ENCODE assay signal across 28 mouse cellular contexts in the genomic region with DNA sequence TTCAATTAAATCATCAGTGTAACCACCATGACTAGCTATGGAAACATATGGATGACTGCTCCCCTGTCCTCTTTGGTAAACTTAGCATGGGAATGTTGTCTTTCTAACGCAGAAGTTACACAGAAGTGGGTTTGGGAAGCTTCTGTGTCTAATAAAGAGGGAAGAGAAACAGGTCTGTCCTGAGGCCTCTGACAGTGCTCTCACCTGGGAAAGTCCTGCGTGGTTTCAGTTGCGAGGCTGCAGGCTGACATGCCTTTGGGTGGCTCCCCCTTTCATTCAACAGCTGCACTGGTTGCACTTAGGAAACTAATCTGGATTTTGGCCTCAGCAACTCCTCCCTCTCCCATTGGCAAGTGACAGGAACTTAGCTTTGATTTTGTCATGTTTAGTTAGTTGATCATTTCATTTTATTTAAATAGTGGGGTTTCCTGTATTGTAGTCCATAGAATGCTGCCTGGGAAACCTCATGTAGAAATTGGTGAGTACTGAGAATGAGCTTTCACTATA. TPM values are rescaled to one million over a fixed set of nuclear protein-coding genes. Genes with fewer than 3 reads are reported as not detected.
"Had no signal": no experiment of that assay in that cellular context is flagged by ENCODE, and none has a peak within 500 bp of the region (broad histone marks: within the 10 kb centered on the region; RNA-seq: fewer than 3 reads in every experiment).

No protein-coding gene starts in this region.

- H3K9ac ChIP-seq: heart, embryonic 13.5 days; heart, embryonic 15.5 days; hindbrain, embryonic 12.5 days; hindbrain, embryonic 14.5 days; intestine, embryonic 15.5 days; limb, embryonic 12.5 days; liver, embryonic 13.5 days; liver, embryonic 15.5 days had no signal

- H3K27me3 ChIP-seq: heart, embryonic 13.5 days; heart, embryonic 15.5 days; hindbrain, embryonic 12.5 days; intestine, embryonic 15.5 days; limb, embryonic 12.5 days; liver, embryonic 13.5 days; liver, embryonic 15.5 days had no signal

- H3K27ac ChIP-seq: heart, embryonic 15.5 days; hindbrain, embryonic 10.5 days; hindbrain, embryonic 12.5 days; hindbrain, embryonic 14.5 days; intestine, embryonic 15.5 days; layer of hippocampus, adult 2 months; left cerebral cortex, adult 2 months; limb, embryonic 10.5 days; limb, embryonic 12.5 days; liver, embryonic 13.5 days; liver, embryonic 15.5 days had no signal

- H3K4me3 ChIP-seq: gastrocnemius, adult 2 months; heart, embryonic 13.5 days; heart, embryonic 15.5 days; hindbrain, embryonic 10.5 days; hindbrain, embryonic 12.5 days; intestine, embryonic 15.5 days; layer of hippocampus, adult 2 months; left cerebral cortex, adult 2 months; limb, embryonic 10.5 days; limb, embryonic 12.5 days; liver, embryonic 13.5 days; liver, embryonic 15.5 days had no signal

- DNase-seq: gastrocnemius, adult 2 months; gastrocnemius, postnatal 10 days; gastrocnemius, postnatal 25 days; heart, postnatal 14 days; heart, postnatal 4 days; kidney, adult 18-20 months; kidney, adult 8-10 months; kidney, postnatal 10 days; kidney, postnatal 25 days; kidney, postnatal 4 days; liver; liver, embryonic 13.5 days had no signal

- H3K4me2 ChIP-seq: heart, embryonic 15.5 days; hindbrain, embryonic 12.5 days; hindbrain, embryonic 14.5 days; intestine, embryonic 15.5 days; limb, embryonic 12.5 days; liver, embryonic 11.5 days; liver, embryonic 13.5 days; liver, embryonic 15.5 days had no signal

- H3K9me3 ChIP-seq: heart, embryonic 13.5 days; heart, embryonic 15.5 days; hindbrain, embryonic 10.5 days; hindbrain, embryonic 12.5 days; intestine, embryonic 15.5 days; limb, embryonic 10.5 days; limb, embryonic 12.5 days; liver, embryonic 13.5 days; liver, embryonic 15.5 days had no signal

- ATAC-seq: hindbrain, embryonic 16.5 days; inflammation-experienced regulatory T-cells, adult 6 months; intestine, embryonic 15.5 days; intestine, postnatal 0 days had no signal

RNA-seq across cellular contexts. Expression of a gene that starts 22.8 kb away (rescaled TPM):
- total RNA-seq: granulocyte monocyte progenitor cell, adult 5-6 weeks had no signal
- polyA plus RNA-seq: liver, embryonic 11.5 days had no signal
